Mouse (Mus musculus) heart, adult 2 months (tissue): ENCODE data around the gene Smchd1.

ENCODE experiments used
- CTCF ChIP-seq: fragments of 200-600 bp; IDR thresholded peaks from 2 replicates; pipeline ENCODE4 v1.8.1; 2022; ENCODE audit warnings: antibody characterized with exemption, mild to moderate bottlenecking, moderate library complexity
- EP300 ChIP-seq: fragments of 200-500 bp; IDR thresholded peaks from 2 replicates; pipeline ENCODE4 v1.6.1; 2011; ENCODE audit warnings: low read depth, low read length, control low read depth; ENCODE audit not compliant: insufficient read depth
- POLR2A ChIP-seq: fragments of 200-500 bp; IDR thresholded peaks from 2 replicates; pipeline ENCODE4 v1.6.1; 2011; ENCODE audit warnings: mild to moderate bottlenecking, low read depth, low read length, control low read depth; ENCODE audit not compliant: insufficient read depth

DNA sequence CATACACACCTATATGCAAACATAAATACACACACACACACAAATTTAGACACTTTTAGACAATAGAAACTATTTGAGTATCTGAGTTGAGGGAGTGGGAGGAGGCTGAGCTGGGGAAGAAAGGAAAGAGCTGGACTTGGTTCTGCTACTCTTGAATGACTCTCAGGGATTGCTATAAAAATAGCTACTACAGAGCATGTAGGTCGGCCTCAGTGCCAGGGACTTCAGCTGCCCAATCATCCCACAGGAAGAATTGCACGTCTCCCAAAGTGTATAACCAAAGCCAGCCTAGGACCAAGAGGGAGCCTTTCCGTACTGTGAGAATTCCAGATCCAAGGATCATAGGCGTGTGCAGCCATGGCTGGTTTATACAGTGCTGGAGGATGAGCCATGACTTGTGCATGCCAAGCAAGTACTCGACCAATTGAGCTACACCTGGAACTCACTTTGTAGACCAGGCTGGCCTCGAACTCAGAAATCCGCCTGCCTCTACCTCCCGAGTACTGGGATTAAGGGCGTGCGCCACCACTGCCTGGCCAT is 167.8 kb downstream of the Smchd1 start:
- TF ChIP-seq POLR2A (no peak), CTCF (no peak), EP300 (no peak)
